Mouse (Mus musculus) MEL-GATA-1-ER (cell line): ENCODE data around the gene Krt17.
"Not testable (repeated sequence)": the region's sequence is repeated elsewhere in the genome, so short reads cannot be mapped to it uniquely, and the experiment has no call there.

Source experiments
- DNase-seq: peaks from one replicate; pipeline ENCODE4 v3.0.0-alpha.2; 2012; ENCODE audit warnings: low read depth; ENCODE audit errors: extremely low read depth

Krt17 gene

GRCm38 (mm10) chr11:100262058-100262980 lies 1.5 kb upstream of the Krt17 start:
- DNase-seq: no peak

GRCm38 (mm10) chr11:100261235-100261605 lies 391 bp upstream of the Krt17 start:
- DNase-seq: no peak

- no peak for DNase-seq
These were observed 1.8 kb downstream of the Krt17 start for GRCm38 (mm10) chr11:100259079-100259478.

- no peak for DNase-seq
These were observed 2.9 kb downstream of the Krt17 start for GRCm38 (mm10) chr11:100257967-100258366.

GRCm38 (mm10) chr11:100255514-100255913 lies 5.3 kb downstream of the Krt17 start:
- no peak for DNase-seq

GRCm38 (mm10) chr11:100254360-100255090 lies 6.3 kb downstream of the Krt17 start:
- no peak for DNase-seq

- DNase-seq: no peak
These were observed 11.9 kb downstream of the Krt17 start, which contains the start of gene Krt16 for GRCm38 (mm10) chr11:100248852-100249465. Gene Krt16, minus strand, starts transcription at chr11:100248902.

GRCm38 (mm10) chr11:100246471-100246870 lies 14.4 kb downstream of the Krt17 start:
- DNase-seq: not testable (repeated sequence)

- not testable (repeated sequence) for DNase-seq
These were observed 20.6 kb downstream of the Krt17 start for GRCm38 (mm10) chr11:100240272-100240671.

GRCm38 (mm10) chr11:100221741-100222140 lies 39.1 kb downstream of the Krt17 start:
- DNase-seq: no peak

- DNase-seq: no peak
These were observed 41.5 kb downstream of the Krt17 start for GRCm38 (mm10) chr11:100219304-100219703.

- DNase-seq: no peak
These were observed 52.3 kb downstream of the Krt17 start for GRCm38 (mm10) chr11:100208542-100208941.

GRCm38 (mm10) chr11:100207498-100207897 lies 53.3 kb downstream of the Krt17 start, which contains the start of gene Krt14:
Gene Krt14, minus strand, starts transcription at chr11:100207548.
- DNase-seq: no peak
